ENCODE assay signal across 8 mouse cellular contexts in genomic region chr7:105639304-105639703, GRCm38 (mm10). TPM values are rescaled to one million over a fixed set of nuclear protein-coding genes. Genes with fewer than 3 reads are reported as not detected.
DNase-seq lines count a peak whose midpoint lies in the region; ATAC-seq and TF ChIP-seq lines count a peak whose summit lies in the region.

No protein-coding gene starts in this region.

- DNase-seq in heart, adult 11 months, result peak; percentile 93
- no peak for DNase-seq in heart, postnatal 25 days (ENCODE audit: low spot score)
- no peak for DNase-seq in MEL (ENCODE audit: low read depth, low spot score)
- peak; percentile 40 for DNase-seq in gastrocnemius, postnatal 14 days
- peak; percentile 50 for DNase-seq in testis, postnatal 14 days (ENCODE audit: low spot score)
- DNase-seq in spleen, postnatal 10 days (ENCODE audit: low spot score in 2 of 2), result no peak

- no peaks in the 10 kb centered on the region for H3K27me3 ChIP-seq in MEL (ENCODE audit: control insufficient read depth in 1 of 2, insufficient read depth in 2 of 2, low read length in 2 of 2)
- H3K27me3 ChIP-seq in liver, embryonic 12.5 days (replicated peaks), result no peaks in the 10 kb centered on the region

- intact Hi-C loops in heart, postnatal 25 days (cut with DNase I), result loop anchor here (5.0 kb wide), 1 partner anchor 87 kb away; the partner anchor contains the start of gene Smpd1
- intact Hi-C loops in gastrocnemius, postnatal 14 days (cut with DNase I; ENCODE audit: low total_unique reads), result loop anchor here (10.0 kb wide), 1 partner anchor 105 kb away; the partner anchor contains the start of gene Taf10

- no peak for TF ChIP-seq CTCF in MEL (IDR thresholded peaks at IDR 0.05 in 2 of 3, conservative IDR thresholded peaks at IDR 0.05 in 1 of 3; ENCODE audit: control insufficient read depth in 1 of 3, insufficient read depth in 1 of 3, low read depth in 2 of 3, low read length in 3 of 3, poor library complexity in 1 of 3, severe bottlenecking in 1 of 3)

- TF ChIP-seq POLR2A in MEL (IDR thresholded peaks at IDR 0.05; ENCODE audit: control insufficient read depth in 1 of 2, insufficient read depth in 1 of 2, low read depth in 1 of 2, low read length in 2 of 2, poor library complexity in 1 of 2), result no peak

- peaks cover 0 to 27% of the 10 kb centered on the region in 2 experiments; a peak in 2 of 4 replicates for H3K36me3 ChIP-seq in MEL (ENCODE audit: control insufficient read depth in 1 of 2, insufficient read depth in 2 of 2, low read length in 2 of 2)
- peaks cover 53% of the 10 kb centered on the region for H3K36me3 ChIP-seq in liver, embryonic 12.5 days

- H3K9ac ChIP-seq in MEL (ENCODE audit: control insufficient read depth, low read depth, low read length, poor library complexity, severe bottlenecking), result peak overlapping the region; percentile 83
- H3K9ac ChIP-seq in liver, embryonic 12.5 days, result peak overlapping the region; percentile 81

- no peak overlapping the region for H3K27ac ChIP-seq in MEL (ENCODE audit: control insufficient read depth, low read depth, low read length)
- H3K27ac ChIP-seq in liver, embryonic 12.5 days, result no peak overlapping the region

- TF ChIP-seq RAD21 in MEL (IDR thresholded peaks at IDR 0.05; ENCODE audit: low read depth, low read length), result no peak

- H3K4me3 ChIP-seq in MEL (ENCODE audit: control insufficient read depth in 1 of 2, insufficient read depth in 1 of 2, low read depth in 2 of 2, low read length in 2 of 2), result peak overlapping the region; percentile 74 to 88
- peak overlapping the region; percentile 88 for H3K4me3 ChIP-seq in liver, embryonic 12.5 days

- H3K79me2 ChIP-seq in MEL (ENCODE audit: control insufficient read depth, insufficient read depth, low read length, poor library complexity), result peaks cover 27% of the 10 kb centered on the region

- no peak for TF ChIP-seq EP300 in MEL (IDR thresholded peaks at IDR 0.05; ENCODE audit: low read depth in 1 of 2, low read length in 2 of 2)

- WGBS in liver, embryonic 12.5 days (ENCODE audit: insufficient replicate concordance), result 64% methylated on average over 9 of the region's 9 CpGs

- no peaks in the 10 kb centered on the region for H3K9me3 ChIP-seq in MEL (replicated peaks; ENCODE audit: insufficient read depth, low read length)
- H3K9me3 ChIP-seq in liver, embryonic 12.5 days (replicated peaks), result no peaks in the 10 kb centered on the region

- no peak for ATAC-seq in liver, embryonic 12.5 days
- ATAC-seq in monocyte, adult 5-6 weeks (replicated peaks; ENCODE audit: insufficient number of reproducible peaks, low FRiP score, low TSS enrichment, poor library complexity, severe bottlenecking), result no peak

- peaks cover 5 to 25% of the 10 kb centered on the region in 2 experiments; a peak in 3 of 4 replicates for H3K4me1 ChIP-seq in MEL (ENCODE audit: control insufficient read depth in 1 of 2, insufficient read depth in 2 of 2, low read length in 2 of 2)
- peaks cover 52% of the 10 kb centered on the region for H3K4me1 ChIP-seq in liver, embryonic 12.5 days

- peak overlapping the region; percentile 96 for H3K4me2 ChIP-seq in liver, embryonic 12.5 days

TF ChIP-seq in MEL, 35 proteins besides CTCF, POLR2A, EP300 and RAD21:
- TF ChIP-seq ETS1 (IDR thresholded peaks at IDR 0.05; ENCODE audit: low read depth, low read length), result no peak
- TF ChIP-seq USF2 (IDR thresholded peaks at IDR 0.05; ENCODE audit: borderline replicate concordance in 1 of 2, insufficient read depth in 1 of 2, low read depth in 1 of 2, low read length in 2 of 2), result no peak
- no peak for TF ChIP-seq GABPA (IDR thresholded peaks at IDR 0.05; ENCODE audit: low read depth, low read length)
- no peak for TF ChIP-seq USF1 (IDR thresholded peaks at IDR 0.05; ENCODE audit: low read depth, low read length)
- no peak for TF ChIP-seq MEF2A (IDR thresholded peaks at IDR 0.05; ENCODE audit: extremely low read depth, insufficient replicate concordance, low read depth, low read length, poor library complexity, severe bottlenecking)
- TF ChIP-seq TBP (IDR thresholded peaks at IDR 0.05; ENCODE audit: low read depth, low read length), result no peak
- no peak for TF ChIP-seq TCF12 (IDR thresholded peaks at IDR 0.05; ENCODE audit: low read depth, low read length)
- TF ChIP-seq MYB (IDR thresholded peaks at IDR 0.05; ENCODE audit: low read depth, low read length), result no peak
- TF ChIP-seq ZC3H11A (IDR thresholded peaks at IDR 0.05; ENCODE audit: low read depth, low read length), result no peak
- no peak for TF ChIP-seq TAL1 (IDR thresholded peaks at IDR 0.05; ENCODE audit: low read length)
- no peak for TF ChIP-seq UBTF (IDR thresholded peaks at IDR 0.05; ENCODE audit: borderline replicate concordance, insufficient read depth, low read depth, low read length)
- TF ChIP-seq KAT2A (conservative IDR thresholded peaks at IDR 0.05; ENCODE audit: low read depth, low read length), result no peak
- no peak for TF ChIP-seq MAZ (IDR thresholded peaks at IDR 0.05; ENCODE audit: low read depth, low read length)
- TF ChIP-seq CHD2 (IDR thresholded peaks at IDR 0.05; ENCODE audit: low read length), result no peak
- no peak for TF ChIP-seq ZKSCAN1 (IDR thresholded peaks at IDR 0.05; ENCODE audit: low read depth, low read length)
- no peak for TF ChIP-seq GATA1 (IDR thresholded peaks at IDR 0.05; ENCODE audit: low read depth, low read length)
- no peak for TF ChIP-seq ZNF384 (IDR thresholded peaks at IDR 0.05; ENCODE audit: low read depth, low read length)
- no peak for TF ChIP-seq MXI1 (IDR thresholded peaks at IDR 0.05; ENCODE audit: low read depth, low read length)
- TF ChIP-seq ELF1 (IDR thresholded peaks at IDR 0.05; ENCODE audit: low read depth, low read length), result no peak
- TF ChIP-seq MAX (IDR thresholded peaks at IDR 0.05; ENCODE audit: low read length), result no peak

RNA-seq across cellular contexts. Expression of gene Timm10b, which starts 0.6 kb away (rescaled TPM):
- total RNA-seq in heart, postnatal 25 days (2021), result 10 to 100 TPM; 80.9 to 90.1 TPM
- 103 and 107 TPM in 2 replicates for total RNA-seq in MEL (2012; rRNA removed)
- 100 to 1,000 TPM in 1 of 2 experiments, not detected in 1; 135 TPM for polyA plus RNA-seq in MEL (2012; ENCODE audit: insufficient read depth in 1 of 2, insufficient read length in 2 of 2, low read depth in 1 of 2, low replicate concordance in 2 of 2, missing spikeins in 1 of 2)
- 10 to 100 TPM; 70.3 to 72.0 TPM for total RNA-seq in gastrocnemius, postnatal 14 days (2021)
- 159 and 163 TPM in 2 replicates for polyA plus RNA-seq in liver, embryonic 12.5 days (2016; fragmentation: Nextera tagmentation; extraction: Ambion mirVana)
- total RNA-seq in monocyte, adult 5-6 weeks (2017), result 57.4 to 73.7 TPM (median 68.2 TPM) in 3 replicates

RNA-seq across cellular contexts. Expression of gene Arfip2, which starts 0.9 kb away (rescaled TPM):
- 10 to 100 TPM; 16.4 to 17.1 TPM for total RNA-seq in heart, postnatal 25 days (2021)
- 75.6 and 78.4 TPM in 2 replicates for total RNA-seq in MEL (2012; rRNA removed)
- 100 to 1,000 TPM in 1 of 2 experiments, not detected in 1; 108 TPM for polyA plus RNA-seq in MEL (2012; ENCODE audit: insufficient read depth in 1 of 2, insufficient read length in 2 of 2, low read depth in 1 of 2, low replicate concordance in 2 of 2, missing spikeins in 1 of 2)
- total RNA-seq in gastrocnemius, postnatal 14 days (2021), result 10 to 100 TPM; 12.2 to 14.5 TPM
- polyA plus RNA-seq in liver, embryonic 12.5 days (2016; fragmentation: Nextera tagmentation; extraction: Ambion mirVana), result 24.5 and 26.8 TPM in 2 replicates
- total RNA-seq in monocyte, adult 5-6 weeks (2017), result 35.1 to 41.9 TPM (median 38.1 TPM) in 3 replicates

RNA-seq across cellular contexts. Expression of gene Gm45799, which starts 1.0 kb away (rescaled TPM):
- 1 to 10 TPM; 3.3 to 4.0 TPM for total RNA-seq in heart, postnatal 25 days (2021)
- total RNA-seq in MEL (2012; rRNA removed), result 59.1 and 67.2 TPM in 2 replicates
- 100 to 1,000 TPM in 1 of 2 experiments, not detected in 1; 109 TPM for polyA plus RNA-seq in MEL (2012; ENCODE audit: insufficient read depth in 1 of 2, insufficient read length in 2 of 2, low read depth in 1 of 2, low replicate concordance in 2 of 2, missing spikeins in 1 of 2)
- total RNA-seq in gastrocnemius, postnatal 14 days (2021), result 1 to 10 TPM; 1.1 to 2.4 TPM
- polyA plus RNA-seq in liver, embryonic 12.5 days (2016; fragmentation: Nextera tagmentation; extraction: Ambion mirVana), result 10.2 and 13.2 TPM in 2 replicates
- 1.5 to 7.3 TPM (median 2.1 TPM) in 3 replicates for total RNA-seq in monocyte, adult 5-6 weeks (2017)

RNA-seq across cellular contexts. Expression of gene Trim3, which starts 5.9 kb away (rescaled TPM):
- total RNA-seq in heart, postnatal 25 days (2021), result 10 to 100 TPM; 22.8 to 24.3 TPM
- 7.0 and 7.5 TPM in 2 replicates for total RNA-seq in MEL (2012; rRNA removed)
- 10 to 100 TPM in 1 of 2 experiments, not detected in 1; 15.4 TPM for polyA plus RNA-seq in MEL (2012; ENCODE audit: insufficient read depth in 1 of 2, insufficient read length in 2 of 2, low read depth in 1 of 2, low replicate concordance in 2 of 2, missing spikeins in 1 of 2)
- total RNA-seq in gastrocnemius, postnatal 14 days (2021), result 10 to 100 TPM; 14.3 to 16.4 TPM
- polyA plus RNA-seq in liver, embryonic 12.5 days (2016; fragmentation: Nextera tagmentation; extraction: Ambion mirVana), result 7.7 and 8.0 TPM in 2 replicates
- total RNA-seq in monocyte, adult 5-6 weeks (2017), result 4.9 to 26.3 TPM (median 23.4 TPM) in 3 replicates

RNA-seq across cellular contexts. Expression of gene Dnhd1, which starts 11.3 kb away (rescaled TPM):
- under 1 TPM; 0.65 to 0.73 TPM for total RNA-seq in heart, postnatal 25 days (2021)
- 1.5 and 1.7 TPM in 2 replicates for total RNA-seq in MEL (2012; rRNA removed)
- polyA plus RNA-seq in MEL (2012; ENCODE audit: insufficient read depth in 1 of 2, insufficient read length in 2 of 2, low read depth in 1 of 2, low replicate concordance in 2 of 2, missing spikeins in 1 of 2), result 1 to 10 TPM in 1 of 2 experiments, not detected in 1; 2.6 TPM
- total RNA-seq in gastrocnemius, postnatal 14 days (2021), result under 1 TPM; 0.55 to 0.57 TPM
- 0.24 and 0.47 TPM in 2 replicates for polyA plus RNA-seq in liver, embryonic 12.5 days (2016; fragmentation: Nextera tagmentation; extraction: Ambion mirVana)
- total RNA-seq in monocyte, adult 5-6 weeks (2017), result 1.6 to 6.3 TPM (median 5.8 TPM) in 3 replicates

Comparison
In these comparisons a context has a peak if more than half of its experiments do, and no peak if none do; other contexts are left out.
1. DNase-seq: peak in heart, adult 11 months (single experiment), gastrocnemius, postnatal 14 days (single experiment) and testis, postnatal 14 days (single experiment); none in heart, postnatal 25 days (single experiment), MEL (single experiment) and spleen, postnatal 10 days (0 of 2).